In the genomic region with DNA sequence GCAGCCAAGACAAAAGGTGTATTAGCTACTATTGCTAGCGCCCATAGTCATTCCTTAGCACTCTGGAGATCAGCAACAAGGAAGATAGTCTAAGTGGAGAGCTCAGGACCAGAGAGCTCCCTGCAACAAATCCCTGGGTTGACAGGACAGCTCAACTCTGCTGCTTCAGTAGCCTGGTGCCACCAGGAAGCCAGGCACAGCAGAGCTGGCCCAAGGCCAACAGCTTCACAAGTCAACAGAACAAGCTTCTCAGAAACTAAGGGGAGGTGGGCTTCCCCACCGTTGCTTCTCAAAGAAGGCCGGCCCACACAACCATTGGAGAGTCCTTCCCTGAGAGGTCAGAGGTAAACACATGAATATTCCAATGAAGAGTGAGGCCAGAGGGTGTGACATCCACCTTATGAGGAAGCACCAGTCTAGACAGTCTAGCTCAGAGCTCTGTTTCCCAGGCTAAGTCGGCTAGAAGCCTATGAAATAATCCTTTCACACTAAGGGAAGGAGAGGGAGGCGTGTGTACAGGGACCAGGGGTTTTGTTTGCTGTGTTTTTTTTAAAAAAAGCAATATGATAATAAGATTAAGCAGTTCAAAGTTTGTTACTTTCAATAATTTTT, we compare ENCODE assay signal across 11 mouse cellular contexts.
DNase-seq lines count a peak whose midpoint lies in the region; ATAC-seq and TF ChIP-seq lines count a peak whose summit lies in the region.
"Had no signal": no experiment of that assay in that cellular context is flagged by ENCODE, and none has a peak within 500 bp of the region (broad histone marks: within the 10 kb centered on the region; RNA-seq: fewer than 3 reads in every experiment).

No protein-coding gene starts in this region.

- no peaks in the 10 kb centered on the region for H3K36me3 ChIP-seq in intestine, postnatal 0 days (ENCODE audit: control insufficient read depth, insufficient read depth)
- no peaks in the 10 kb centered on the region for H3K36me3 ChIP-seq in intestine, embryonic 16.5 days (ENCODE audit: control insufficient read depth, insufficient read depth, low read length)
- no peaks in the 10 kb centered on the region for H3K36me3 ChIP-seq in midbrain, embryonic 11.5 days (ENCODE audit: control insufficient read depth, insufficient read depth, low read length)
- H3K36me3 ChIP-seq in midbrain, embryonic 10.5 days = no peaks in the 10 kb centered on the region
- no peaks in the 10 kb centered on the region for H3K36me3 ChIP-seq in midbrain, embryonic 14.5 days (ENCODE audit: control insufficient read depth, insufficient read depth, low read length)

- H3K9me3 ChIP-seq in intestine, postnatal 0 days (ENCODE audit: control insufficient read depth) = no peaks in the 10 kb centered on the region
- no peaks in the 10 kb centered on the region; the same call in 1 of the 2 replicates for H3K9me3 ChIP-seq in intestine, embryonic 16.5 days (ENCODE audit: control insufficient read depth, low read length)
- H3K9me3 ChIP-seq in midbrain, embryonic 11.5 days (ENCODE audit: control insufficient read depth, low read length) = no peaks in the 10 kb centered on the region
- no peaks in the 10 kb centered on the region for H3K9me3 ChIP-seq in midbrain, embryonic 10.5 days (replicated peaks)
- no peaks in the 10 kb centered on the region for H3K9me3 ChIP-seq in midbrain, embryonic 14.5 days (ENCODE audit: control insufficient read depth, low read length)

- H3K27ac ChIP-seq in intestine, postnatal 0 days (ENCODE audit: low read depth, low read length) = no peak overlapping the region; the same call in 1 of the 2 replicates
- no peak overlapping the region for H3K27ac ChIP-seq in intestine, embryonic 16.5 days (ENCODE audit: low read length)
- no peak overlapping the region for H3K27ac ChIP-seq in midbrain, embryonic 11.5 days (ENCODE audit: low read depth, low read length)
- no peak overlapping the region; the same call in 1 of the 2 replicates for H3K27ac ChIP-seq in midbrain, embryonic 10.5 days (replicated peaks)
- no peak overlapping the region for H3K27ac ChIP-seq in midbrain, embryonic 14.5 days (replicated peaks; ENCODE audit: low read depth, low read length)

- H3K4me2 ChIP-seq in intestine, postnatal 0 days (replicated peaks; ENCODE audit: low read depth) = no peak overlapping the region
- H3K4me2 ChIP-seq in intestine, embryonic 16.5 days (ENCODE audit: low read depth, low read length) = no peak overlapping the region
- H3K4me2 ChIP-seq in midbrain, embryonic 11.5 days = no peak overlapping the region
- no peak overlapping the region for H3K4me2 ChIP-seq in midbrain, embryonic 14.5 days (ENCODE audit: low read length)

- H3K4me3 ChIP-seq in intestine, postnatal 0 days (ENCODE audit: low read depth, low read length) = no peak overlapping the region
- no peak overlapping the region for H3K4me3 ChIP-seq in intestine, embryonic 16.5 days (ENCODE audit: low read length)
- H3K4me3 ChIP-seq in midbrain, embryonic 11.5 days (ENCODE audit: low read depth, low read length) = no peak overlapping the region
- H3K4me3 ChIP-seq in midbrain, embryonic 10.5 days = no peak overlapping the region
- no peak overlapping the region for H3K4me3 ChIP-seq in midbrain, embryonic 14.5 days (replicated peaks; ENCODE audit: low read depth, low read length)

- peak; percentile 42 for DNase-seq in adrenal gland, postnatal 14 days
- no peak for DNase-seq in adrenal gland, adult 18-20 months (ENCODE audit: low spot score in 2 of 2)
- DNase-seq in midbrain, embryonic 11.5 days (ENCODE audit: low spot score, missing footprints) = peak; percentile 71
- DNase-seq in midbrain, embryonic 10.5 days (ENCODE audit: low spot score) = no peak
- DNase-seq in midbrain, embryonic 14.5 days = peak; percentile 41
- DNase-seq in urinary bladder, postnatal 36 days (ENCODE audit: low spot score in 2 of 2) = no peak
- DNase-seq: adrenal gland, postnatal 10 days; cerebellum, adult 9-10 months; kidney, adult 8-10 months had no signal

- no peak overlapping the region for H3K9ac ChIP-seq in intestine, postnatal 0 days (ENCODE audit: low read depth, low read length)
- no peak overlapping the region for H3K9ac ChIP-seq in intestine, embryonic 16.5 days (ENCODE audit: low read depth, low read length)
- H3K9ac ChIP-seq in midbrain, embryonic 11.5 days (ENCODE audit: low read length) = no peak overlapping the region
- no peak overlapping the region for H3K9ac ChIP-seq in midbrain, embryonic 14.5 days (replicated peaks; ENCODE audit: low read length)

- no peak for TF ChIP-seq CTCF in intestine, postnatal 0 days (IDR thresholded peaks at IDR 0.05; ENCODE audit: low read depth)

- 58% methylated on average over 5 of the region's 5 CpGs for WGBS in intestine, postnatal 0 days
- 66% methylated on average over 5 of the region's 5 CpGs for WGBS in intestine, embryonic 16.5 days
- 61% methylated on average over 5 of the region's 5 CpGs for WGBS in midbrain, embryonic 11.5 days
- 78% methylated on average over 5 of the region's 5 CpGs for WGBS in midbrain, embryonic 10.5 days
- WGBS in midbrain, embryonic 14.5 days = 55% methylated on average over 5 of the region's 5 CpGs

- no peaks in the 10 kb centered on the region for H3K4me1 ChIP-seq in intestine, postnatal 0 days (replicated peaks; ENCODE audit: control insufficient read depth, insufficient read depth, low read length)
- H3K4me1 ChIP-seq in intestine, embryonic 16.5 days (ENCODE audit: control insufficient read depth, insufficient read depth, low read length) = no peaks in the 10 kb centered on the region
- no peaks in the 10 kb centered on the region for H3K4me1 ChIP-seq in midbrain, embryonic 11.5 days (ENCODE audit: control insufficient read depth, insufficient read depth, low read length)
- peaks cover 3% of the 10 kb centered on the region for H3K4me1 ChIP-seq in midbrain, embryonic 10.5 days
- H3K4me1 ChIP-seq in midbrain, embryonic 14.5 days (ENCODE audit: control insufficient read depth, insufficient read depth, low read length) = no peaks in the 10 kb centered on the region

- no peaks in the 10 kb centered on the region for H3K27me3 ChIP-seq in intestine, postnatal 0 days (replicated peaks; ENCODE audit: control insufficient read depth, insufficient read depth, low read length)
- no peaks in the 10 kb centered on the region for H3K27me3 ChIP-seq in intestine, embryonic 16.5 days (replicated peaks; ENCODE audit: control insufficient read depth, insufficient read depth, low read length)
- H3K27me3 ChIP-seq in midbrain, embryonic 11.5 days (ENCODE audit: control insufficient read depth, insufficient read depth, low read length) = no peaks in the 10 kb centered on the region
- H3K27me3 ChIP-seq in midbrain, embryonic 10.5 days (ENCODE audit: low read depth, poor library complexity, severe bottlenecking) = no peaks in the 10 kb centered on the region
- no peaks in the 10 kb centered on the region for H3K27me3 ChIP-seq in midbrain, embryonic 14.5 days (ENCODE audit: control insufficient read depth, insufficient read depth, low read length)

- ATAC-seq in intestine, postnatal 0 days = 0 out of 2 replicates have a peak, but pooled peaks have one; percentile 19
- ATAC-seq in intestine, embryonic 16.5 days = no peak
- ATAC-seq in midbrain, embryonic 11.5 days (ENCODE audit: low FRiP score) = peak; percentile 61; the same call in 1 of the 2 replicates
- ATAC-seq in midbrain, embryonic 14.5 days (ENCODE audit: low FRiP score, low TSS enrichment) = no peak

Comparison
In these comparisons a context has a peak if more than half of its experiments do, and no peak if none do; other contexts are left out.
1. DNase-seq: peak in adrenal gland, postnatal 14 days (single experiment), midbrain, embryonic 11.5 days (single experiment) and midbrain, embryonic 14.5 days (single experiment); none in adrenal gland, adult 18-20 months (0 of 2), midbrain, embryonic 10.5 days (single experiment) and urinary bladder, postnatal 36 days (0 of 2).
2. ATAC-seq: peak in intestine, postnatal 0 days (single experiment) and midbrain, embryonic 11.5 days (single experiment); none in intestine, embryonic 16.5 days (single experiment) and midbrain, embryonic 14.5 days (single experiment).